In genomic region chrX:42490336-42490735, GRCm38 (mm10) we compare ENCODE assay signal across 29 mouse cellular contexts. TPM values are rescaled to one million over a fixed set of nuclear protein-coding genes. Genes with fewer than 3 reads are reported as not detected.
DNase-seq lines count a peak whose midpoint lies in the region; ATAC-seq and TF ChIP-seq lines count a peak whose summit lies in the region.
"Had no signal": no experiment of that assay in that cellular context is flagged by ENCODE, and none has a peak within 500 bp of the region (broad histone marks: within the 10 kb centered on the region; RNA-seq: fewer than 3 reads in every experiment).

No protein-coding gene starts in this region.

- TF ChIP-seq CTCF in liver, postnatal 0 days (IDR thresholded peaks at IDR 0.05; ENCODE audit: low read depth) = no peak

- H3K4me2 ChIP-seq in hindbrain, embryonic 14.5 days (replicated peaks) = no peak overlapping the region
- no peak overlapping the region for H3K4me2 ChIP-seq in liver, postnatal 0 days (ENCODE audit: low read depth, low read length)
- H3K4me2 ChIP-seq: heart, embryonic 15.5 days; limb, embryonic 15.5 days; midbrain, embryonic 12.5 days; neural tube, embryonic 13.5 days had no signal

- no peaks in the 10 kb centered on the region for H3K27me3 ChIP-seq in hindbrain, embryonic 14.5 days (ENCODE audit: control insufficient read depth, insufficient read depth, low read length)
- H3K27me3 ChIP-seq in liver, postnatal 0 days (ENCODE audit: insufficient read depth, low read length) = no peaks in the 10 kb centered on the region
- H3K27me3 ChIP-seq: heart, embryonic 15.5 days; limb, embryonic 15.5 days; midbrain, embryonic 12.5 days; neural tube, embryonic 13.5 days had no signal

- H3K4me3 ChIP-seq in hindbrain, embryonic 14.5 days (replicated peaks; ENCODE audit: low read length) = no peak overlapping the region
- H3K4me3 ChIP-seq in liver, postnatal 0 days (ENCODE audit: low read depth, low read length) = no peak overlapping the region
- H3K4me3 ChIP-seq: embryonic facial prominence, embryonic 10.5 days; heart, adult 2 months; heart, embryonic 15.5 days; limb, embryonic 15.5 days; midbrain, embryonic 12.5 days; neural tube, embryonic 13.5 days had no signal

- peak; percentile 22 for DNase-seq in cerebellum, adult 11 months
- DNase-seq in brain, adult 2 months (ENCODE audit: low read depth, low spot score) = peak; percentile 49
- peak; percentile 50 for DNase-seq in cerebellum, adult 9-11 months
- peak; percentile 6 for DNase-seq in layer of hippocampus, adult 9-10 months (ENCODE audit: low spot score)
- DNase-seq in hindbrain, embryonic 14.5 days (ENCODE audit: low spot score) = no peak
- DNase-seq in liver, postnatal 0 days = no peak
- no peak for DNase-seq in ovary, adult 18-20 months (ENCODE audit: low spot score)
- DNase-seq: adrenal gland, postnatal 10 days; gastrocnemius, postnatal 25 days; heart, adult 2 months; heart, postnatal 4 days; lung, postnatal 10 days; spleen, adult 18-20 months had no signal

- no peak for ATAC-seq in cerebellum, adult (ENCODE audit: insufficient number of reproducible peaks, low FRiP score, low TSS enrichment)
- no peak for ATAC-seq in hindbrain, embryonic 14.5 days (ENCODE audit: low FRiP score)
- no peak for ATAC-seq in liver, postnatal 0 days
- ATAC-seq: activated CD4-positive, CD25-positive, alpha-beta regulatory T cell, adult 4 months; hindbrain, embryonic 16.5 days; intestine, postnatal 0 days; Patski had no signal

- no peak for TF ChIP-seq EP300 in liver, postnatal 0 days (IDR thresholded peaks at IDR 0.05; ENCODE audit: low read depth)

- no peak overlapping the region for H3K27ac ChIP-seq in hindbrain, embryonic 14.5 days
- H3K27ac ChIP-seq in liver, postnatal 0 days (ENCODE audit: low read depth) = no peak overlapping the region
- H3K27ac ChIP-seq: embryonic facial prominence, embryonic 10.5 days; heart, adult 2 months; heart, embryonic 15.5 days; limb, embryonic 15.5 days; midbrain, embryonic 12.5 days; neural tube, embryonic 13.5 days had no signal

- WGBS in hindbrain, embryonic 14.5 days = 94% methylated on average over 8 of the region's 8 CpGs
- WGBS in liver, postnatal 0 days (ENCODE audit: insufficient replicate concordance) = 91% methylated on average over 8 of the region's 8 CpGs

- no peaks in the 10 kb centered on the region for H3K4me1 ChIP-seq in hindbrain, embryonic 14.5 days (replicated peaks; ENCODE audit: control insufficient read depth, insufficient read depth, low read length)
- no peaks in the 10 kb centered on the region for H3K4me1 ChIP-seq in liver, postnatal 0 days (ENCODE audit: insufficient read depth)
- H3K4me1 ChIP-seq: embryonic facial prominence, embryonic 10.5 days; heart, embryonic 15.5 days; limb, embryonic 15.5 days; midbrain, embryonic 12.5 days; neural tube, embryonic 13.5 days had no signal

- H3K36me3 ChIP-seq in hindbrain, embryonic 14.5 days (replicated peaks; ENCODE audit: control insufficient read depth, insufficient read depth) = no peaks in the 10 kb centered on the region
- no peaks in the 10 kb centered on the region for H3K36me3 ChIP-seq in liver, postnatal 0 days (replicated peaks; ENCODE audit: insufficient read depth, low read length)
- H3K36me3 ChIP-seq: embryonic facial prominence, embryonic 10.5 days; heart, embryonic 15.5 days; limb, embryonic 15.5 days; midbrain, embryonic 12.5 days; neural tube, embryonic 13.5 days had no signal

- H3K9me3 ChIP-seq in hindbrain, embryonic 14.5 days (ENCODE audit: control insufficient read depth, low read length) = no peaks in the 10 kb centered on the region
- H3K9me3 ChIP-seq in liver, postnatal 0 days (ENCODE audit: low read length) = no peaks in the 10 kb centered on the region
- H3K9me3 ChIP-seq: heart, embryonic 15.5 days; limb, embryonic 15.5 days; neural tube, embryonic 13.5 days had no signal

- H3K9ac ChIP-seq in hindbrain, embryonic 14.5 days = no peak overlapping the region
- H3K9ac ChIP-seq in liver, postnatal 0 days (replicated peaks) = no peak overlapping the region
- H3K9ac ChIP-seq: heart, embryonic 15.5 days; limb, embryonic 15.5 days; midbrain, embryonic 12.5 days; neural tube, embryonic 13.5 days had no signal

RNA-seq across cellular contexts. Expression of gene Tex13c2, which starts 0.8 kb away (rescaled TPM):
- polyA plus RNA-seq in hindbrain, embryonic 14.5 days (2014; fragmentation: Nextera tagmentation; extraction: Ambion mirVana) = not detected in 2 replicates
- polyA plus RNA-seq in liver, postnatal 0 days (2015; fragmentation: Nextera tagmentation; extraction: Ambion mirVana) = not detected in 2 replicates
- polyA plus RNA-seq: embryonic facial prominence, embryonic 10.5 days; forebrain, embryonic 11.5 days; frontal cortex, adult 2 months; heart, adult 2 months; heart, embryonic 15.5 days; hindbrain, embryonic 16.5 days; intestine, postnatal 0 days; kidney, embryonic 16.5 days; limb, embryonic 15.5 days; liver, embryonic 16.5 days; midbrain, embryonic 12.5 days; neural tube, embryonic 13.5 days; Patski; stomach, embryonic 14.5 days; thymus, postnatal 0 days had no signal

RNA-seq across cellular contexts. Expression of gene Sh2d1a, which starts 11.9 kb away (rescaled TPM):
- 5.3 and 6.4 TPM in 2 replicates for polyA plus RNA-seq in hindbrain, embryonic 14.5 days (2014; fragmentation: Nextera tagmentation; extraction: Ambion mirVana)
- not detected in 2 replicates for polyA plus RNA-seq in liver, postnatal 0 days (2015; fragmentation: Nextera tagmentation; extraction: Ambion mirVana)
- polyA plus RNA-seq: liver, embryonic 16.5 days; Patski had no signal

Comparison
In these comparisons a context has a peak if more than half of its experiments do, and no peak if none do; other contexts are left out.
1. DNase-seq: peak in cerebellum, adult 11 months (single experiment), brain, adult 2 months (single experiment), cerebellum, adult 9-11 months (single experiment) and layer of hippocampus, adult 9-10 months (single experiment); none in hindbrain, embryonic 14.5 days (single experiment), liver, postnatal 0 days (single experiment) and ovary, adult 18-20 months (single experiment).